Mouse (Mus musculus) skeletal muscle tissue, adult 2 months (tissue): ENCODE data around the gene Iqcf3.
A peak's percentile ranks its signal among the peaks of the same experiment; 100 is the strongest.
"Not testable (repeated sequence)": the region's sequence is repeated elsewhere in the genome, so short reads cannot be mapped to it uniquely, and the experiment has no call there.

Experiments used
- DNase-seq: peaks from one replicate; pipeline ENCODE4 v3.0.0-alpha.2; 2012; ENCODE audit warnings: low read depth, low spot score

Iqcf3 gene

GRCm38 (mm10) chr9:106561531-106561930 lies at the start of gene Iqcf3:
TSS of gene Iqcf3 (minus strand) at chr9:106561631.
- DNase-seq: no peak

GRCm38 (mm10) chr9:106610727-106611126 lies 49.3 kb upstream of the Iqcf3 start:
- DNase-seq: no peak

GRCm38 (mm10) chr9:106600546-106600945 lies 39.1 kb upstream of the Iqcf3 start:
- DNase-seq: peak; percentile 0

- no peak for DNase-seq
Observed at GRCm38 (mm10) chr9:106598466-106598865, 37.0 kb upstream of the Iqcf3 start.

- DNase-seq: no peak
Observed at GRCm38 (mm10) chr9:106595836-106596235, 34.4 kb upstream of the Iqcf3 start.

- DNase-seq: not testable (repeated sequence)
Observed at GRCm38 (mm10) chr9:106595402-106595801, 34.0 kb upstream of the Iqcf3 start.

GRCm38 (mm10) chr9:106592158-106592557 lies 30.7 kb upstream of the Iqcf3 start:
- DNase-seq: no peak

- no peak for DNase-seq
Observed at GRCm38 (mm10) chr9:106582552-106582951, 21.1 kb upstream of the Iqcf3 start.

- no peak for DNase-seq
Observed at GRCm38 (mm10) chr9:106580016-106580415, 18.6 kb upstream of the Iqcf3 start.

GRCm38 (mm10) chr9:106576112-106576511 lies 14.7 kb upstream of the Iqcf3 start:
- DNase-seq: no peak

- DNase-seq: no peak
Observed at GRCm38 (mm10) chr9:106573366-106573765, 11.9 kb upstream of the Iqcf3 start.

GRCm38 (mm10) chr9:106572186-106572585 lies 10.8 kb upstream of the Iqcf3 start:
- no peak for DNase-seq

GRCm38 (mm10) chr9:106570896-106571295 lies 9.5 kb upstream of the Iqcf3 start, which contains the start of gene Iqcf4:
TSS of gene Iqcf4 (minus strand) at chr9:106570996.
- no peak for DNase-seq

- DNase-seq: no peak
Observed at GRCm38 (mm10) chr9:106566437-106566836, 5.0 kb upstream of the Iqcf3 start.

- DNase-seq: no peak
Observed at GRCm38 (mm10) chr9:106564025-106564424, 2.6 kb upstream of the Iqcf3 start.

GRCm38 (mm10) chr9:106562291-106562690 lies 860 bp upstream of the Iqcf3 start:
- DNase-seq: no peak

- no peak for DNase-seq
Observed at GRCm38 (mm10) chr9:106534975-106535374, 26.5 kb downstream of the Iqcf3 start.

- DNase-seq: no peak
Observed at GRCm38 (mm10) chr9:106534296-106534695, 27.1 kb downstream of the Iqcf3 start.

- DNase-seq: no peak
Observed at GRCm38 (mm10) chr9:106531833-106532232, 29.6 kb downstream of the Iqcf3 start.

- no peak for DNase-seq
Observed at GRCm38 (mm10) chr9:106519909-106520308, 41.5 kb downstream of the Iqcf3 start.

GRCm38 (mm10) chr9:106519433-106519832 lies 42.0 kb downstream of the Iqcf3 start:
- DNase-seq: no peak

- no peak for DNase-seq
Observed at GRCm38 (mm10) chr9:106514273-106514672, 47.2 kb downstream of the Iqcf3 start, which contains the start of gene Iqcf5. TSS of gene Iqcf5 (plus strand) at chr9:106514573.

GRCm38 (mm10) chr9:106513566-106513965 lies 47.9 kb downstream of the Iqcf3 start:
- DNase-seq: no peak
